Mouse (Mus musculus): ENCODE results near the gene Olfr1388. TPM values are rescaled to one million over a fixed set of nuclear protein-coding genes. Genes with fewer than 3 reads are reported as not detected.
"Not testable (repeated sequence)": the region's sequence is repeated elsewhere in the genome, so short reads cannot be mapped to it uniquely, and the experiment has no call there.

Olfr1388 gene
- polyA plus RNA-seq (2015; fragmentation: Nextera tagmentation; extraction: Ambion mirVana): 0.05 TPM in 1 of 2 replicates, not detected in the other

DNA sequence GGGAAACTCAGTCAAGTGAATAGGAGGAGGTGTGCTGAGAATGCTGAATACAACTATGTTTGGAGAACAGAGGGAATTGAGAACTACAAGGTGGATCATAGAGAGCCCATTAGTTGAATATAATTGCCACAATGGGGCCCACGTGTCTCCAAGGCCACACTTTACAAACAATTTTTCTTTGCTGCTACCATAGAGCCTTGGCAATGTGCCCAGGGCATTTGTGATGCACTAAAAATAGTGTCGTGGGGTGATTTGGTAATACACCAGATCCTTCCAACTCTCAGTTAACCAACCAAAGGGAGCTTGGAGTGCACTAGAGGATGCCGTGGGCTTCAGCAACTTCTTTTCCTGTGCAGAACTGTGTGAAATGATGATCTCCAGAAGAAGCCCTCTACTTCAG lies at the start of gene Olfr1388:
Olfr1388 (plus strand) TSS at position 214 of the 400 bp plus-strand sequence.
- no peaks in the 10 kb centered on the region for H3K9me3 ChIP-seq (ENCODE audit: control insufficient read depth, low read length)
- H3K4me2 ChIP-seq (ENCODE audit: low read depth, low read length): no peak within 1 kb of the TSS
- H3K9ac ChIP-seq (ENCODE audit: low read length): no peak within 1 kb of the TSS
- 38% methylated on average over 3 of the region's 3 CpGs for WGBS
- H3K27ac ChIP-seq (ENCODE audit: low read length): no peak within 1 kb of the TSS
- H3K4me3 ChIP-seq (ENCODE audit: low read length): no peak within 1 kb of the TSS
- ATAC-seq (ENCODE audit: low read depth): no peak
- no peaks in the 10 kb centered on the region for H3K4me1 ChIP-seq (replicated peaks; ENCODE audit: control insufficient read depth, insufficient read depth, low read length)
- H3K27me3 ChIP-seq (ENCODE audit: control insufficient read depth, insufficient read depth, low read depth, low read length): no peaks in the 10 kb centered on the region
- no peaks in the 10 kb centered on the region for H3K36me3 ChIP-seq (ENCODE audit: control insufficient read depth, insufficient read depth, low read length)

DNA sequence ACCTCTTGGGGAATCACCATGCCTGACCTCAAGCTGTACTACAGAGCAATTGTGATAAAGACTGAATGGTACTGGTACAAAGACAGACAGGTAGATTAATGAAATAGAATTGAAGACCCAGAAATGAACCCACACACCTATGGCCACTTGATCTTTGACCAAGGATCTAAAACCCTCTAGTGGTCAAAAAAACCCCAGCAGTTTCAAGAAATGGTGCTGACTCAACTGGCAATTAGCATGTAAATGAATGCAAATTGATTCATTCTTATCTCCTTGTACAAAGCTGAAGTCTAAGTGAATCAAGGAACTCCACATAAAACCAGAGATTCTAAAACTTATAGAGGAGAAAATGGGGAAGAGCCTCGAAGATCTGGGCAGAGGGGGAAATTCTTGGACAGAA lies 43.7 kb upstream of the Olfr1388 start:
- H3K4me2 ChIP-seq (ENCODE audit: low read depth, low read length); H3K9ac ChIP-seq (ENCODE audit: low read length); H3K27ac ChIP-seq (ENCODE audit: low read length); H3K4me1 ChIP-seq (replicated peaks; ENCODE audit: control insufficient read depth, insufficient read depth, low read length); H3K27me3 ChIP-seq (ENCODE audit: control insufficient read depth, insufficient read depth, low read depth, low read length); H3K36me3 ChIP-seq (ENCODE audit: control insufficient read depth, insufficient read depth, low read length); H3K9me3 ChIP-seq (ENCODE audit: control insufficient read depth, low read length); H3K4me3 ChIP-seq (ENCODE audit: low read length); ATAC-seq (ENCODE audit: low read depth): not testable (repeated sequence)
- 48% methylated on average over 1 of the region's 1 CpGs for WGBS

DNA sequence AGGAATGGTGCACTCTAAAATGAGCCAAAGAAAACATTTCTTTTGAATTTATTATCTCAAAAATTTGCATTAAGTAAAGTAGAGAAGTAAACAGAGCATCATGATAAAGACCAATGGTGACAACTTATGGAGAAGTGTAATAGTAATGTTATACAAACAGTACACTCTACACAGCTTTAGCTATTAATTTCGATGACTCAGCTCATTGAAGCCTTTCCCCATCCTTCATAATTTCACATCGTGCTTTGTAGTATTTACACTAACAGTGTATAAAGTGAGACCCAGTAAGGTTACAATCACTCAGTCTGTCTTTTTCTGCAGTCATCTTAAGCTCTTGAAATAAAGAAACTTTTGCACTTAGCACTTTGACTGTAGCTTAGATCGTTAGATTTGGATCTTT lies 29.6 kb upstream of the Olfr1388 start:
- Histone ChIP-seq H3K4me1 (replicated peaks; ENCODE audit: control insufficient read depth, insufficient read depth, low read length) (no peaks in the 10 kb centered on the region), H3K27ac (ENCODE audit: low read length) (no peak overlapping the region), H3K36me3 (ENCODE audit: control insufficient read depth, insufficient read depth, low read length) (no peaks in the 10 kb centered on the region), H3K4me2 (ENCODE audit: low read depth, low read length) (no peak overlapping the region), H3K9me3 (ENCODE audit: control insufficient read depth, low read length) (no peaks in the 10 kb centered on the region), H3K4me3 (ENCODE audit: low read length) (no peak overlapping the region), H3K27me3 (ENCODE audit: control insufficient read depth, insufficient read depth, low read depth, low read length) (no peaks in the 10 kb centered on the region), H3K9ac (ENCODE audit: low read length) (no peak overlapping the region)
- no peak for ATAC-seq (ENCODE audit: low read depth)
- 65% methylated on average over 3 of the region's 3 CpGs for WGBS

DNA sequence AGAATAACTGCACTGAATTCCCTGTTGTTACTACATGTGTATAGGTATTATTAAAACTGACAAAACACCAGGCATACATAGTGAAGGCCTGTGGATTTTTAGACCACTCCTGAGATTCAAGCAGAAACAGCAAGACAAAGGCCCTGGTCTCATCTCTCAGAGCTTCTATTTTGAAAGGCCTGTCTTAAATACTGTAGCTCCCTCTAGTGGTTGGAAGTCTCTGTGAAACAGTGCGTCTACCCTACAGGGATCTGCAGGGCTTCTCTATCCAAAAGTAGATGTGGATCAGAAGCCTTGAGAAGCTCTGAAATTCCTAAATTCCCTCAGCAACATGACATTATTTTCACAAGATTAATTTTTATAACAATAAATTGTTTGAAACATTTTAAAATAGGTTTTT lies 25.9 kb upstream of the Olfr1388 start:
- no peaks in the 10 kb centered on the region for H3K9me3 ChIP-seq (ENCODE audit: control insufficient read depth, low read length)
- no peaks in the 10 kb centered on the region for H3K27me3 ChIP-seq (ENCODE audit: control insufficient read depth, insufficient read depth, low read depth, low read length)
- no peaks in the 10 kb centered on the region for H3K36me3 ChIP-seq (ENCODE audit: control insufficient read depth, insufficient read depth, low read length)
- 28% methylated on average over 1 of the region's 1 CpGs for WGBS
- ATAC-seq (ENCODE audit: low read depth): no peak
- H3K27ac ChIP-seq (ENCODE audit: low read length): no peak overlapping the region
- H3K4me1 ChIP-seq (replicated peaks; ENCODE audit: control insufficient read depth, insufficient read depth, low read length): no peaks in the 10 kb centered on the region
- no peak overlapping the region for H3K4me3 ChIP-seq (ENCODE audit: low read length)
- no peak overlapping the region for H3K9ac ChIP-seq (ENCODE audit: low read length)
- H3K4me2 ChIP-seq (ENCODE audit: low read depth, low read length): no peak overlapping the region

DNA sequence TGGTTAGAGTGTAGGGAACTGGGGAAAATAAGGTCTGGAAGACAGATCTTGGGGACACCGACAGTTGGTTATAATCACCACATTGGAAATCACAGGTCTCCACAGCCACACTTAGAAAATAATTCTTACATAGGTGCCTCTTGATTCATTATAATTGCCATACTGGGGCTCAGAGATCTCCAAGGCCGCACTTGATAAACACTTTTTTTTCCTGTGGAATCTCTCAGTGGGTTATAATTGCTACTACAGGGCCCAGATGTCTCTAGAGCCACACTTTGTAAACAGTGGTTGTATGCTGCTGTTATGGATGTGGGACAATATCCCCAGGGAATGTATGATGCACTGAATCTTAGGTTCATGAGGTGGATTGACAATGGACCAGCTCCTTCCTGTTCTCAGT lies 13.7 kb upstream of the Olfr1388 start, which contains the start of gene Olfr1389:
Olfr1389 (plus strand) TSS at position 301 of the 400 bp plus-strand sequence.
- Histone ChIP-seq H3K4me2 (ENCODE audit: low read depth, low read length) (no peak within 1 kb of the TSS), H3K9ac (ENCODE audit: low read length) (no peak within 1 kb of the TSS), H3K27me3 (ENCODE audit: control insufficient read depth, insufficient read depth, low read depth, low read length) (no peaks in the 10 kb centered on the region), H3K36me3 (ENCODE audit: control insufficient read depth, insufficient read depth, low read length) (no peaks in the 10 kb centered on the region), H3K27ac (ENCODE audit: low read length) (no peak within 1 kb of the TSS), H3K4me1 (replicated peaks; ENCODE audit: control insufficient read depth, insufficient read depth, low read length) (no peaks in the 10 kb centered on the region), H3K4me3 (ENCODE audit: low read length) (no peak within 1 kb of the TSS), H3K9me3 (ENCODE audit: control insufficient read depth, low read length) (no peaks in the 10 kb centered on the region)
- no peak for ATAC-seq (ENCODE audit: low read depth)
- 87% methylated on average over 2 of the region's 2 CpGs for WGBS

DNA sequence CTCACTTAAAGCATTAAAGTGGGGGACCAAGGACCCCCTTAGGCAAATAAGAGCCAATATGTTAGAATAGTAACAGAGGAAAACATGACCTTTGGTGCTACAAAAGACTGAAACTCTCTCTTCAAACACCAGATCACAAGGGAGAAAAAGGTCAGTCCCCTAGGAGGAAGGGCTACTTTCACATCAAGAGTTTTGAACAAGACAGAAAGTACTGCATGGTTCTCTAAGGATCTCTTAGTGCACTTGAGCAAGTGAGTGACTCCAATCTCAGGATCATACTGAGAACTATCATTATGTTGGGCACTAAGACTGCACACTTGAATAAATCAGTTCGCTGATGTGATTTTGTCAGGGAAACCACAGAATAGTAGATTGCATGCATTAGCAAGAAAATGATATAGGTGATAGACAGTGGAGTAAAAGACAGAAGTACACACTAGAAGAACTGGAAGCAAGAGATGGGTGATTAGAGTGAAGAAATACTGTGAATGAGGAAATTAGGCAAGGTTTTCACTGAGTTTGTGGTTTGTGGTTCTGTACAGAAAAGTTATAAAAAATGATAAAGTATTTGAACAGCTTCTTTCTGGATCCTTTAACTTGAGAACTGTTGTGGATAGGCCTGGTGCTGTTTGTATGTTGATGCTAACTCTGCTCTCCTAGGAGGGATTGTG lies 11.0 kb upstream of the Olfr1388 start:
- Histone ChIP-seq H3K4me3 (ENCODE audit: low read length) (no peak overlapping the region), H3K27me3 (ENCODE audit: control insufficient read depth, insufficient read depth, low read depth, low read length) (no peaks in the 10 kb centered on the region), H3K9ac (ENCODE audit: low read length) (no peak overlapping the region), H3K4me1 (replicated peaks; ENCODE audit: control insufficient read depth, insufficient read depth, low read length) (no peaks in the 10 kb centered on the region), H3K9me3 (ENCODE audit: control insufficient read depth, low read length) (no peaks in the 10 kb centered on the region), H3K4me2 (ENCODE audit: low read depth, low read length) (no peak overlapping the region), H3K27ac (ENCODE audit: low read length) (no peak overlapping the region), H3K36me3 (ENCODE audit: control insufficient read depth, insufficient read depth, low read length) (no peaks in the 10 kb centered on the region)
- WGBS: 57% methylated on average over 1 of the region's 1 CpGs
- no peak for ATAC-seq (ENCODE audit: low read depth)

DNA sequence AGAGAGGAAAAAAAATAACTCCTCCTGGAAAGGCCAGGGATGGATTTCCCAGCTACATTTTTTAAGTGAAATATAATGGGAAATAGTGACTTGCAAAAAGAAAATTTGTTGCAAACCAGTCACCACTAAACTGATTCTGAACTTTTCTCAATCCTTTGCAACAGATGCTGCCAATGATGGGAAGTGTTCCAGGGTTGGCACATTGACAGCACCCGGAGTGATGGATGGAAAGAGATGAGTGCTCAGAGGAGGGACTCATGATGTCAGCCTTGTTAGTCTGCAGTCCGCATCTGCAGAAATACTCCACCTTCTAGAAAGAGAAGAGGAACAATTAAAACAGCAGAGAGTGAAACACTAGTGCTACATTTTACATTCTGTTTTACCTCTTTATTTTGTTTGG lies 6.8 kb upstream of the Olfr1388 start:
- no peak overlapping the region for H3K27ac ChIP-seq (ENCODE audit: low read length)
- no peaks in the 10 kb centered on the region for H3K36me3 ChIP-seq (ENCODE audit: control insufficient read depth, insufficient read depth, low read length)
- H3K4me1 ChIP-seq (replicated peaks; ENCODE audit: control insufficient read depth, insufficient read depth, low read length): no peaks in the 10 kb centered on the region
- H3K4me2 ChIP-seq (ENCODE audit: low read depth, low read length): no peak overlapping the region
- H3K9ac ChIP-seq (ENCODE audit: low read length): no peak overlapping the region
- WGBS: 68% methylated on average over 2 of the region's 2 CpGs
- no peak for ATAC-seq (ENCODE audit: low read depth)
- no peaks in the 10 kb centered on the region for H3K27me3 ChIP-seq (ENCODE audit: control insufficient read depth, insufficient read depth, low read depth, low read length)
- no peaks in the 10 kb centered on the region for H3K9me3 ChIP-seq (ENCODE audit: control insufficient read depth, low read length)
- H3K4me3 ChIP-seq (ENCODE audit: low read length): no peak overlapping the region

DNA sequence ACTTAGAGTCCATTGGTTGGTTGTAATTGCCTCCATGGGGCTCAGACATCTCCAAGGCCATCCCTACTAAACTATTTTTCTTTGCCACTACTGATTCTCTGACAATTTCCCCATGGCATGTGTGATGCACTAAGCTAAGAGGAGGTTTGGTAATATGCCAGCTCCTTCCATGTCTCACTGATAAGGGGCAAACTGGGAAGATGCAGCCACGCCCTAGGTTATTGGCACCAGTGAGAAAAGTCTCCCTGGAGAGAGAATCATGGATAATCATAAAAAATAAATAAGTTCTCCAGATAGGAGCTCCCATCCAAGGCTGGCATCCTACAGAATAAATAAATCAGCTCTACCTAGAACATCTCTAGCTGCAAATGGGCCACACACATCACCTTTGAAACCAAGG lies 18.6 kb downstream of the Olfr1388 start, which contains the start of gene Olfr1387:
Olfr1387 (plus strand) TSS at position 301 of the 400 bp plus-strand sequence.
- Histone ChIP-seq H3K4me3 (ENCODE audit: low read length) (no peak within 1 kb of the TSS), H3K27me3 (ENCODE audit: control insufficient read depth, insufficient read depth, low read depth, low read length) (no peaks in the 10 kb centered on the region), H3K9me3 (ENCODE audit: control insufficient read depth, low read length) (no peaks in the 10 kb centered on the region), H3K36me3 (ENCODE audit: control insufficient read depth, insufficient read depth, low read length) (no peaks in the 10 kb centered on the region), H3K27ac (ENCODE audit: low read length) (no peak within 1 kb of the TSS), H3K4me2 (ENCODE audit: low read depth, low read length) (no peak within 1 kb of the TSS), H3K4me1 (replicated peaks; ENCODE audit: control insufficient read depth, insufficient read depth, low read length) (no peaks in the 10 kb centered on the region), H3K9ac (ENCODE audit: low read length) (no peak within 1 kb of the TSS)
- no peak for ATAC-seq (ENCODE audit: low read depth)
- WGBS: 42% methylated on average over 1 of the region's 1 CpGs

DNA sequence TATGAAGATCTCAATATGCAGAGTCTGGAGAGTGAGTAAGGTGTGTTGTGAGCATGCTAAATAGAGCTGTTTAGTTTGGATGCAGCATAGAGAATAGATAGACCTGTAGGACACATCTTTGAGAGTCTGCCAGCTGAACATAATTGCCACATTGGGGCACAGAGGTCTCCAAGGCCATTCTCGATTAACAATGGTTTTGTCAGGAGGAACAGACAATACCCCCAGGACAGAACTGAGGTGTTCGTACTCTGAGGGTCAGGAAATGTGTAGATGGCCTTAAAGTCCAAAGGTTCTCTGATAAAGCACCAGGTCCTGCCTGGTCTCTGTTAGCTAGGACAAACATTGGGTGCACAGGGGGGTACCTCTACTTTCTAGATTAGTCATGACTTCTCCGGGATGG lies 28.3 kb downstream of the Olfr1388 start, which contains the start of gene Olfr1386:
Olfr1386 (plus strand) TSS at position 301 of the 400 bp plus-strand sequence.
- H3K4me3 ChIP-seq (ENCODE audit: low read length); H3K4me1 ChIP-seq (replicated peaks; ENCODE audit: control insufficient read depth, insufficient read depth, low read length); H3K9me3 ChIP-seq (ENCODE audit: control insufficient read depth, low read length); H3K4me2 ChIP-seq (ENCODE audit: low read depth, low read length); H3K36me3 ChIP-seq (ENCODE audit: control insufficient read depth, insufficient read depth, low read length); H3K27ac ChIP-seq (ENCODE audit: low read length); H3K9ac ChIP-seq (ENCODE audit: low read length); H3K27me3 ChIP-seq (ENCODE audit: control insufficient read depth, insufficient read depth, low read depth, low read length); ATAC-seq (ENCODE audit: low read depth): not testable (repeated sequence)
- 85% methylated on average over 2 of the region's 3 CpGs for WGBS

All from lung, embryonic 16.5 days (tissue).